Mouse (Mus musculus) C2C12 (cell line): Measurements from ENCODE around the gene Babam2. TPM values are rescaled to one million over a fixed set of nuclear protein-coding genes. Genes with fewer than 3 reads are reported as not detected.
A peak's percentile ranks its signal among the peaks of the same experiment; 100 is the strongest.

ENCODE experiments used
- H3K27me3 ChIP-seq: one replicate; pipeline ENCODE4 v1.6.1; 2011; ENCODE audit not compliant: control insufficient read depth, insufficient read depth, insufficient read length
- H3K36me3 ChIP-seq: one replicate; pipeline ENCODE4 v1.6.1; 2011; ENCODE audit not compliant: control insufficient read depth, insufficient read depth
- H3K4me3 ChIP-seq: one replicate; pipeline ENCODE4 v1.5.1; 2011; ENCODE audit warnings: mild to moderate bottlenecking, control low read depth; ENCODE audit not compliant: poor library complexity, insufficient read depth, severe bottlenecking
- H3K79me2 ChIP-seq: one replicate; pipeline ENCODE4 v1.6.1; 2011; ENCODE audit not compliant: control insufficient read depth, insufficient read depth
- H3K79me3 ChIP-seq: one replicate; pipeline ENCODE4 v1.6.1; 2011; ENCODE audit warnings: low read depth, control low read depth
- H3ac ChIP-seq: one replicate; pipeline ENCODE3; 2011; ENCODE audit warnings: low read depth; ENCODE audit not compliant: control insufficient read depth, insufficient read length
- CEBPB ChIP-seq: IDR thresholded peaks from one replicate; pipeline ENCODE4 v1.6.1; 2011; ENCODE audit warnings: low read depth, mild to moderate bottlenecking, control low read depth, moderate library complexity
- CTCF ChIP-seq: IDR thresholded peaks from one replicate; pipeline ENCODE4 v1.5.1; 2011; ENCODE audit not compliant: control insufficient read depth, insufficient read depth, insufficient read length
- FOSL1 ChIP-seq: IDR thresholded peaks from one replicate; pipeline ENCODE4 v1.8.0; 2011; ENCODE audit warnings: mild to moderate bottlenecking, low read length; ENCODE audit not compliant: poor library complexity, insufficient read depth, severe bottlenecking
- MAX ChIP-seq: IDR thresholded peaks from one replicate; pipeline ENCODE4 v1.6.1; 2011; ENCODE audit warnings: mild to moderate bottlenecking, control low read depth
- MYOD1 ChIP-seq: IDR thresholded peaks from one replicate; pipeline ENCODE4 v1.6.1; 2011; ENCODE audit warnings: low read depth; ENCODE audit not compliant: control insufficient read depth, insufficient read length
- MYOG ChIP-seq: IDR thresholded peaks from one replicate; pipeline ENCODE4 v1.6.1; 2011; ENCODE audit not compliant: control insufficient read depth, insufficient read length; ENCODE audit errors: extremely low read depth
- USF1 ChIP-seq: IDR thresholded peaks from one replicate; pipeline ENCODE4 v1.6.1; 2011; ENCODE audit warnings: low read depth, mild to moderate bottlenecking, control low read depth, moderate library complexity
- polyA plus RNA-seq: library from polyadenylated mRNA; unstranded; fragments of >200 nt; fragmentation: generic; extraction: Trizol; gene quantifications from one replicate; pipeline ENCODE4 v1.2.1, GENCODE M21; 2012; ENCODE audit warnings: missing spikeins

The Babam2 gene
- polyA plus RNA-seq, 1 experiment, result 36.0 TPM

DNA sequence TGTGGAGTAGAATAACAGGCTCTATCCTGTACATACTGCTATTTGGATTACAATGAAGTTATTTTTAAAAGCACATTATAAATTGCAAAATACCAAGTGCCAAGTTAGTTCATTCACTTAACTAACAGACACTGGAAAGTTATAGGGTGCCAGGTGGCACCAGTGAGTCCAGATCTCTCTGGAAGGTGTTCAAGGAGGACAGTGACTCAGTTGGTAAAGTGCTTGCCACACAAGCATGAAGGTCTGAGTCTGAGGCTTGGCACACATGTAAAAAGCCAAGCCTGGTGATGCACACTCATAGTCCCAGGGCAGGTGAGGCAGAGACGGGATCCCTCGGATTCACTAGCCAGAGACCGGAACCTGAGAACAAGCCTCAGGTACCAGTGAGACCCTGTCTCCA, 375.4 kb downstream of the Babam2 start:
- H3K36me3 ChIP-seq, result no peaks in the 10 kb centered on the region
- H3K79me2 ChIP-seq, result no peaks in the 10 kb centered on the region
- no peaks in the 10 kb centered on the region for H3K27me3 ChIP-seq
- no peak for TF ChIP-seq USF1
- no peak for TF ChIP-seq FOSL1
- TF ChIP-seq MAX, result no peak
- no peak for TF ChIP-seq CEBPB
- TF ChIP-seq CTCF, result no peak
- TF ChIP-seq MYOD1, result no peak
- no peak for TF ChIP-seq MYOG
- H3ac ChIP-seq, result no peak overlapping the region
- no peaks in the 10 kb centered on the region for H3K79me3 ChIP-seq
- H3K4me3 ChIP-seq, result no peak overlapping the region

DNA sequence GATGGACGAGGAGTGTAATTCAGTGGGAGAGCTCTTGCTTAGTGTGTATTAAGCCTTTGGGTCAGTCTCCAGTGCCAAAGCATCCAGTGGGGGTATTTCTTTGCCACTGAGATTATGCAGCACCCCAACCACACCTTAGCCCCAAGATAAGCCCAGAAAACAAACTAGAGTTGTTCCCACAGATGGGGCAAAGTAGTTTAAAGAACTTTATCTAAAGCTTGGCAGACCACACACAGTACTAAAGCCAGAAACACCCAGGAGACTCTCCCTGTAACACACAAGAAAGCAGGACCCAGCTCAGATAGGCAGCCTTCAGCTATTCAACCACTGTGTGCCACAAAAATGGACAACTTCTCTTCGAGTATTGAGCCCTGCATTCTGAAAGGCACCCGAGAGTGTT, 376.6 kb downstream of the Babam2 start:
- Histone ChIP-seq H3K4me3 (no peak overlapping the region), H3K79me2 (no peaks in the 10 kb centered on the region), H3K79me3 (no peaks in the 10 kb centered on the region), H3K36me3 (no peaks in the 10 kb centered on the region), H3K27me3 (no peaks in the 10 kb centered on the region), H3ac (no peak overlapping the region)
- TF ChIP-seq USF1 (no peak), MYOD1 (no peak), CEBPB (no peak), MAX (no peak)

DNA sequence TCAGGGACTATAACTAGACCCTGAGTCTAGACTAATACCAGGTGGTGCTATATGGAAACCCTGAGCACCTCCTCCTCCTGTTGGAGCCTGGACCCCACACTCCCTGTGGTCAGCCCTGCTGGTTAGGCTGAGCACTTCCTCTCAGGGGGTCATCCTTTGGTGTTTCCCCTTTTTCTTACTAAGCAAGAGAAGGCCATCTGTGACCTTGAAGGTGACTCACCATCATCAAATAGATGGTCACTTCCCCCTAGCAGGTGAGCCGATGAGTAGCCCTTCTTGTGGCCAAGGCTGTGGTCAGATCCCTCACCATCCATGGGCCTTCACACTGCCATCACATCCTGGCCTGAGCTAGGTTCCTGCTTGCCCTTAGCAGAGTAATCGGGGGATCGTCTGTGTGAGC, 379.7 kb downstream of the Babam2 start:
- no peaks in the 10 kb centered on the region for H3K36me3 ChIP-seq
- TF ChIP-seq CEBPB, result no peak
- peak; percentile 83 for TF ChIP-seq MYOD1
- TF ChIP-seq MAX, result no peak
- no peak for TF ChIP-seq CTCF
- no peaks in the 10 kb centered on the region for H3K79me2 ChIP-seq
- no peak overlapping the region for H3K4me3 ChIP-seq
- no peak overlapping the region for H3ac ChIP-seq
- H3K79me3 ChIP-seq, result no peaks in the 10 kb centered on the region
- H3K27me3 ChIP-seq, result no peaks in the 10 kb centered on the region

DNA sequence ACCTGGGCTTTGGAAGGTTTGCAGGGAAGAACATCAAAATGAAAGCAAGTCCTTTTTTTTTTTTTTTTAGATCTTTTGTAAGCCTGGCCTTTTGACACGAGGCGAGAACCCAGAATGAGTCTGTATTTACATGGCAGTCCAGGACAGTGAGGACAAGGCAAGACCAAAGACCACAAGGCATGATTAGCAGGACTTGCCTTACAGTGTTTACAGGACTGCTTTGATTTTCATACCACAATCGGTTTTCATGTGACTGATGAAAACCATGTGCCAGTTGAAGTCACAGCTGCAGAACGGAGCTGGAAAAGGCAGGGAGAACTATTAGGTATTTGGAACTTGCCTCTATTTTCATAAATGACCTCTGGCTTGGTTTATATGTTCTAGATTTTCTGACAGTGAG, 381.5 kb downstream of the Babam2 start:
- Histone ChIP-seq H3ac (no peak overlapping the region), H3K27me3 (no peaks in the 10 kb centered on the region), H3K36me3 (no peaks in the 10 kb centered on the region), H3K4me3 (no peak overlapping the region), H3K79me2 (no peaks in the 10 kb centered on the region), H3K79me3 (no peaks in the 10 kb centered on the region)
- TF ChIP-seq FOSL1 (no peak), CTCF (no peak), MYOD1 (no peak), CEBPB (no peak), USF1 (no peak), MAX (no peak), MYOG (no peak)

DNA sequence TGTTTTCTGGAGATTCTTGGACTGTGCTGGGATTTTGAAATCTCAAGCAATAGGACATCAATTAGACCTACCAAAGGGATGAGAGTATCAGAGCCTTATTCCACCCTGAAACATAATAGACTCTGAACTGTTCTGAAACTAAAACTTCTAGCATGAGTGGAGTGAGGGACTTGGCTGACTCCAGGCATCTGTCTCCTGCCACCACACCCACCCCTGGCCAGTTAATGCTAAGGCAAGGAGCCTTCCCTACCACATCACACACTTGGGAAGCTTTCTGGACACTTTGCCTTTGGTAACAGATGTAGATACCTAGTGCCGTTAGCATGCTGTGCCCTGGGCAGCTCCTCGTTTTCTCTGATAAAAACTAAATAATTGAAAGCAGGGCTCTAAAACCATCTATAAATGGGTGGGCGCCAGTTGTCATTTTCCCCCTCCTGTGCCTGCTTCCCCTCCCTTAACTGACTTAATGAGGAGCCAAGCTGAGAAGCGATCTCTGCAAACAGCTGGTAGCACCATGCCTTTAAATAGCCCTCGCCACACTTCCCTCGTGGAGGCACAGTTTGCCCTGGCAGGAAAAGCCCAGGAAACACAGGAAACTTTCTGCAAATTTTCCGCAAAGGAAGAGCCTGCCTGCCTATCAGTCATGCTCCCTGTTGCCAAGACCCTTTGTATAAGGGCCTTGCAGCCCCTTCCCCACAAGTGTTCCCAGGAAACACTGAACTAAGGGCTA, 383.2 kb downstream of the Babam2 start:
- H3K36me3 ChIP-seq, result no peaks in the 10 kb centered on the region
- no peaks in the 10 kb centered on the region for H3K79me3 ChIP-seq
- TF ChIP-seq CEBPB (no peak), CTCF (no peak), USF1 (no peak), FOSL1 (no peak), MAX (no peak), MYOG (no peak)
- no peaks in the 10 kb centered on the region for H3K27me3 ChIP-seq
- H3ac ChIP-seq, result no peak overlapping the region
- H3K4me3 ChIP-seq, result no peak overlapping the region
- H3K79me2 ChIP-seq, result no peaks in the 10 kb centered on the region

DNA sequence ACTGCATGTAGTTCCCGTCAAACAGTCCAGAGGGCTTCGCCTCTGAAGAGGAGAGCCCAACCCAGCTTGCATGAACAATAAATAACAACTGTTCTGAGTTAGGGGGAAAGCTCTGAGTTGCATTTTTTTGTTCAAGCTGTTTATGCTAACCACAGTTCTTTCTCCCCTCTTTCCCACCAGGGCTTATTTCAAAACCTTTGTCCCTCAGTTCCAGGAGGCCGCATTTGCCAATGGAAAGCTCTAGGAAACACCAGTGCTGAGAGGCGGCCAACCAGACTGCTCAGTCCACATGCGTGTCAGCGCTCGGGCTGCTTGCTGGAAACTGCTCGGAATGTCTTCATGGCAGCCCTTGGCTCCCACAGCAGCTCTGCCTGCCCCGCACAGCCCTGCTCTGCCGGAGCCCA, 386.9 kb downstream of the Babam2 start:
- no peaks in the 10 kb centered on the region for H3K79me3 ChIP-seq
- TF ChIP-seq MAX, result no peak
- TF ChIP-seq MYOG, result no peak
- TF ChIP-seq MYOD1, result no peak
- TF ChIP-seq CTCF, result no peak
- no peak for TF ChIP-seq FOSL1
- no peak for TF ChIP-seq CEBPB
- no peak for TF ChIP-seq USF1
- no peaks in the 10 kb centered on the region for H3K79me2 ChIP-seq
- H3ac ChIP-seq, result no peak overlapping the region
- no peak overlapping the region for H3K4me3 ChIP-seq
- H3K36me3 ChIP-seq, result no peaks in the 10 kb centered on the region
- H3K27me3 ChIP-seq, result no peaks in the 10 kb centered on the region
